Mouse (Mus musculus): ENCODE data around the gene Dpp6.
A peak's percentile ranks its signal among the peaks of the same experiment; 100 is the strongest.

Dpp6 gene

GRCm38 (mm10) chr5:27200581-27201341 lies 383.8 kb downstream of the Dpp6 start:
- DNase-seq (ENCODE audit: low read depth, low spot score): peak; percentile 1

- DNase-seq (ENCODE audit: low read depth, low spot score): no peak
These were observed 386.1 kb downstream of the Dpp6 start for GRCm38 (mm10) chr5:27203131-27203530.

GRCm38 (mm10) chr5:27204721-27205120 lies 387.7 kb downstream of the Dpp6 start:
- DNase-seq (ENCODE audit: low read depth, low spot score): no peak

GRCm38 (mm10) chr5:27205754-27206153 lies 388.8 kb downstream of the Dpp6 start:
- DNase-seq (ENCODE audit: low read depth, low spot score): no peak

- DNase-seq (ENCODE audit: low read depth, low spot score): no peak
These were observed 389.2 kb downstream of the Dpp6 start for GRCm38 (mm10) chr5:27206213-27206612.

GRCm38 (mm10) chr5:27220116-27220515 lies 403.1 kb downstream of the Dpp6 start:
- peak; percentile 1 for DNase-seq (ENCODE audit: low read depth, low spot score)

- DNase-seq (ENCODE audit: low read depth, low spot score): no peak
These were observed 425.1 kb downstream of the Dpp6 start for GRCm38 (mm10) chr5:27242078-27242477.

- DNase-seq (ENCODE audit: low read depth, low spot score): no peak
These were observed 426.2 kb downstream of the Dpp6 start for GRCm38 (mm10) chr5:27243226-27243625.

GRCm38 (mm10) chr5:27247793-27248192 lies 430.8 kb downstream of the Dpp6 start:
- DNase-seq (ENCODE audit: low read depth, low spot score): no peak

- no peak for DNase-seq (ENCODE audit: low read depth, low spot score)
These were observed 431.7 kb downstream of the Dpp6 start for GRCm38 (mm10) chr5:27248685-27249084.

GRCm38 (mm10) chr5:27249951-27250350 lies 432.9 kb downstream of the Dpp6 start:
- no peak for DNase-seq (ENCODE audit: low read depth, low spot score)

- DNase-seq (ENCODE audit: low read depth, low spot score): no peak
These were observed 433.9 kb downstream of the Dpp6 start for GRCm38 (mm10) chr5:27250906-27251305.

- DNase-seq (ENCODE audit: low read depth, low spot score): no peak
These were observed 434.4 kb downstream of the Dpp6 start for GRCm38 (mm10) chr5:27251361-27251760.

GRCm38 (mm10) chr5:27255247-27255646 lies 438.2 kb downstream of the Dpp6 start:
- no peak for DNase-seq (ENCODE audit: low read depth, low spot score)

GRCm38 (mm10) chr5:27258636-27259035 lies 441.6 kb downstream of the Dpp6 start:
- no peak for DNase-seq (ENCODE audit: low read depth, low spot score)

GRCm38 (mm10) chr5:27261746-27262727 lies 445.0 kb downstream of the Dpp6 start:
- DNase-seq (ENCODE audit: low read depth, low spot score): no peak

GRCm38 (mm10) chr5:27262751-27263150 lies 445.7 kb downstream of the Dpp6 start:
- DNase-seq (ENCODE audit: low read depth, low spot score): no peak

- DNase-seq (ENCODE audit: low read depth, low spot score): no peak
These were observed 448.3 kb downstream of the Dpp6 start for GRCm38 (mm10) chr5:27265281-27265680.

- DNase-seq (ENCODE audit: low read depth, low spot score): no peak
These were observed 454.3 kb downstream of the Dpp6 start for GRCm38 (mm10) chr5:27271336-27271735.

GRCm38 (mm10) chr5:27274781-27275395 lies 457.9 kb downstream of the Dpp6 start:
- no peak for DNase-seq (ENCODE audit: low read depth, low spot score)

- no peak for DNase-seq (ENCODE audit: low read depth, low spot score)
These were observed 458.9 kb downstream of the Dpp6 start for GRCm38 (mm10) chr5:27275871-27276270.

- no peak for DNase-seq (ENCODE audit: low read depth, low spot score)
These were observed 461.2 kb downstream of the Dpp6 start for GRCm38 (mm10) chr5:27278120-27278645.
